Mouse (Mus musculus) intestine, postnatal 0 days (tissue): ENCODE measurements around the gene Rgs5. TPM values are rescaled to one million over a fixed set of nuclear protein-coding genes. Genes with fewer than 3 reads are reported as not detected.
A peak's percentile ranks its signal among the peaks of the same experiment; 100 is the strongest.

Experiments used
- ATAC-seq: fragments of 200-750 bp; cut with Nextera tagmentation; 2 replicates; pipeline ENCODE4 v1.8.0; 2017; ENCODE audit warnings: mild to moderate bottlenecking, moderate TSS enrichment, moderate library complexity
- H3K27ac ChIP-seq: fragments of 300-500 bp; sonication (generic); 2 replicates; pipeline ENCODE4 v1.5.1; 2014; ENCODE audit warnings: mild to moderate bottlenecking, low read depth, low read length, moderate library complexity
- H3K27me3 ChIP-seq: fragments of 300-500 bp; sonication (generic); replicated peaks from 2 replicates; pipeline ENCODE4 v1.6.1; 2014; ENCODE audit warnings: low read length, mixed read lengths; ENCODE audit not compliant: control insufficient read depth, insufficient read depth
- H3K36me3 ChIP-seq: fragments of 300-500 bp; sonication (generic); 2 replicates; pipeline ENCODE4 v1.6.1; 2014; ENCODE audit warnings: mild to moderate bottlenecking, moderate library complexity; ENCODE audit not compliant: control insufficient read depth, insufficient read depth
- H3K4me1 ChIP-seq: fragments of 300-500 bp; sonication (generic); replicated peaks from 2 replicates; pipeline ENCODE4 v1.6.1; 2014; ENCODE audit warnings: antibody characterized with exemption, low read length, mixed read lengths; ENCODE audit not compliant: control insufficient read depth, insufficient read depth
- H3K4me2 ChIP-seq: fragments of 300-500 bp; sonication (generic); replicated peaks from 2 replicates; pipeline ENCODE4 v1.6.1; 2014; ENCODE audit warnings: low read depth, mild to moderate bottlenecking, moderate library complexity
- H3K4me3 ChIP-seq: fragments of 300-500 bp; sonication (generic); 2 replicates; pipeline ENCODE4 v1.5.1; 2014; ENCODE audit warnings: low read depth, low read length
- H3K9ac ChIP-seq: fragments of 300-500 bp; sonication (generic); 2 replicates; pipeline ENCODE4 v1.6.1; 2014; ENCODE audit warnings: mild to moderate bottlenecking, low read depth, low read length
- H3K9me3 ChIP-seq: fragments of 300-500 bp; sonication (generic); 2 replicates; pipeline ENCODE4 v1.6.1; 2016; ENCODE audit warnings: mixed run types; ENCODE audit not compliant: control insufficient read depth
- CTCF ChIP-seq: sonication (generic); IDR thresholded peaks from 2 replicates; pipeline ENCODE4 v1.5.1; 2016; ENCODE audit warnings: low read depth, mild to moderate bottlenecking, control low read depth, antibody characterized with exemption, moderate library complexity
- WGBS: fragments of 180-500 bp; shearing (Covaris S2); extraction: QIAGEN DNeasy Blood & Tissue Kit; methylation state at CpG from one replicate; pipeline ENCODE4 v1.1.7; 2014; 5-methylcytosine and 5-hydroxymethylcytosine counted together
- polyA plus RNA-seq: library from polyadenylated mRNA; unstranded; fragments of >200 nt; fragmentation: Nextera tagmentation; extraction: Ambion mirVana; gene quantifications from 2 replicates; pipeline ENCODE4 v1.2.1, GENCODE M21; 2015

Rgs5 gene
- 21.1 and 23.7 TPM in 2 replicates for polyA plus RNA-seq

DNA sequence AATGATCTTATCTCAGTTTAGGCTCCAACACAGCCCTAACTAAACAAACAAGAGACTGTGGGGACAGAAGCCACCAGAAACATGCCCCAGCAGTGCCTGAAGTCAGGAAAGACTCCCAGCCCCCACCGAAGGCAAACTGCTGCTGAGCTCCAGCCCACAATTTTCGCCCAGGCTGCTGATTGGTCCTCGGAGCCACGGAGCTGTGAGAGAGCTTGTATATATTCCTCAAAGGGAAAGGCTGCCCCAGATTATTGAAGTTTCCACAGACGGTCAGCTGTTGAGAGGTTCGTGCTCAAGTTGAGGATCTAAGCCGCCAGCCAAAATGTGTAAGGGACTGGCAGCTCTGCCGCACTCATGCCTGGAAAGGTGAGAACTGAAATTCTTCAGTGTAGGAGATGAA, at the start of gene Rgs5:
TSS of gene Rgs5 (plus strand) at position 246 of the 400 bp plus-strand sequence.
- Histone ChIP-seq H3K36me3 (no peaks in the 10 kb centered on the region), H3K4me1 (no peaks in the 10 kb centered on the region; the same call in 1 of the 2 replicates), H3K4me3 (peak within 1 kb of the TSS; percentile 26), H3K9ac (0 out of 2 replicates have a peak within 1 kb of the TSS, but pooled peaks have one; percentile 27), H3K9me3 (no peaks in the 10 kb centered on the region), H3K27me3 (no peaks in the 10 kb centered on the region), H3K4me2 (peak within 1 kb of the TSS; percentile 52), H3K27ac (no peak within 1 kb of the TSS)
- no peak for TF ChIP-seq CTCF
- 7% methylated on average over 8 of the region's 8 CpGs for WGBS
- ATAC-seq = no peak

DNA sequence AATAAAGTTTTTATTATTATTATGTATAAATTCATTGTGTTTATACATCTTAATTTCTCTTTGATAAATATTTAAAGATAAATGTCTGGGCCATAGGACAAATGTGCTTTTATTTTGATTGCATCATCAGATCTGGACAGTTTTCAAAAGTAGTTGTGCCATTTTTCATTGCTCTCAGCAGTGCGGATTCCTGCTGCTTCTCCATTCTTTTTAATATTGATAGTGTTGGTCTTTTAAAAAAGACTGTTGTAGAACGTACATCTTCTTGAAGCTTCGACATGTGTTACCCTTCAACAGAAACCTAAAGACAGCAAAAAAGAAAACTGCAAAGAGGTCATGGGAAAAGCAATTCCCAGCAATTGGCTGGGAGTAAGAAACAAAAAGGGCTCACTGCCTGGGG, 49.1 kb upstream of the Rgs5 start:
- Histone ChIP-seq H3K4me3 (no peak overlapping the region), H3K9me3 (no peaks in the 10 kb centered on the region), H3K4me2 (no peak overlapping the region), H3K27me3 (no peaks in the 10 kb centered on the region), H3K27ac (no peak overlapping the region), H3K36me3 (no peaks in the 10 kb centered on the region), H3K9ac (no peak overlapping the region), H3K4me1 (no peaks in the 10 kb centered on the region)
- WGBS = 55% methylated on average over 3 of the region's 3 CpGs
- ATAC-seq = no peak
- TF ChIP-seq CTCF = no peak

DNA sequence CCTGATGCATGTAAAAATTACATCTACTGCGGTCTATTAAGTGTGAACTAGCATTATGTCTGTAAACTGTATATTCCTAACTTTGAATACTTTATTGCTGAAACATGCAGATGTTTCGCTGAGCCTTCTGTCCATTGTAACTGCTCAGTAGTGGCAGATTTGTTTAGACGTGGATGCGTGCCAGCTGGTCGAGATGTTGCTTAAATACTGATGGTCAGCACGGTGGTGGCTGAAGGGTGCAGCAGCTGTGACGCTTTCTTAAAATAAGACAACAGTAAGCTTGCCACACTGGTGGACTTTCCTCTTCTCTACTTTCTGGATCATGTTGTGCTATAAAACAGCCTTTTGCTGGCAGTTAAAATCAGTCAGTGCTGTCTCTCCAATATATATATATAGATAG, 25.6 kb upstream of the Rgs5 start:
- ATAC-seq = no peak
- Histone ChIP-seq H3K4me1 (no peaks in the 10 kb centered on the region), H3K4me3 (no peak overlapping the region), H3K36me3 (no peaks in the 10 kb centered on the region), H3K9ac (no peak overlapping the region), H3K27me3 (no peaks in the 10 kb centered on the region), H3K9me3 (no peaks in the 10 kb centered on the region), H3K27ac (no peak overlapping the region), H3K4me2 (no peak overlapping the region)
- 62% methylated on average over 7 of the region's 7 CpGs for WGBS
- no peak for TF ChIP-seq CTCF

DNA sequence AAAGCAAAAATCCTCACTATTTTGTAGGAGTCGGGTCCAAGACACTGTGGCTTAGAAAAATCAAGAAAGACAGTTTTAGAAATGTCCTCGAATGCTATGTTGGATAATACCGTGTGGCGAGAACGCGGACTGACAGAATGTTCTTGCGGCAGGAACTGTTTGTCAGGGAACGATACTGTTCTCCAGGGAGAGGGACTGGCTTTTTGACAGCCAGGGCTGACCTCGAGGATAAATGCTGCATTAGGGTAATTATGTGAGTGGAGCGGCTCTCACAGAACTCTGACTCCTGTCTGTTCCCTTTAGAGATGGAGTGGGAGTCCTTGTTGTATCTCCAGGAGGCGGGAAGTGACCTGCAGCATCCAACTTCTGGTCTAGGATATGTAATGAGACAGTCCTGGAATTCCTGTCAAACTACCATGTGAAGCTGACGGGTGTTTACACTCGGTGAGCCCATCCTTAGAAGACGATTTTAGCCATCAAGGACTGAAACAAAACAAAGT, 18.0 kb upstream of the Rgs5 start:
- Histone ChIP-seq H3K27ac (no peak overlapping the region), H3K27me3 (no peaks in the 10 kb centered on the region), H3K4me1 (no peaks in the 10 kb centered on the region), H3K9ac (no peak overlapping the region), H3K4me2 (no peak overlapping the region), H3K36me3 (no peaks in the 10 kb centered on the region), H3K4me3 (no peak overlapping the region), H3K9me3 (no peaks in the 10 kb centered on the region)
- no peak for ATAC-seq
- no peak for TF ChIP-seq CTCF
- 61% methylated on average over 14 of the region's 14 CpGs for whole genome bisulfite sequencing

DNA sequence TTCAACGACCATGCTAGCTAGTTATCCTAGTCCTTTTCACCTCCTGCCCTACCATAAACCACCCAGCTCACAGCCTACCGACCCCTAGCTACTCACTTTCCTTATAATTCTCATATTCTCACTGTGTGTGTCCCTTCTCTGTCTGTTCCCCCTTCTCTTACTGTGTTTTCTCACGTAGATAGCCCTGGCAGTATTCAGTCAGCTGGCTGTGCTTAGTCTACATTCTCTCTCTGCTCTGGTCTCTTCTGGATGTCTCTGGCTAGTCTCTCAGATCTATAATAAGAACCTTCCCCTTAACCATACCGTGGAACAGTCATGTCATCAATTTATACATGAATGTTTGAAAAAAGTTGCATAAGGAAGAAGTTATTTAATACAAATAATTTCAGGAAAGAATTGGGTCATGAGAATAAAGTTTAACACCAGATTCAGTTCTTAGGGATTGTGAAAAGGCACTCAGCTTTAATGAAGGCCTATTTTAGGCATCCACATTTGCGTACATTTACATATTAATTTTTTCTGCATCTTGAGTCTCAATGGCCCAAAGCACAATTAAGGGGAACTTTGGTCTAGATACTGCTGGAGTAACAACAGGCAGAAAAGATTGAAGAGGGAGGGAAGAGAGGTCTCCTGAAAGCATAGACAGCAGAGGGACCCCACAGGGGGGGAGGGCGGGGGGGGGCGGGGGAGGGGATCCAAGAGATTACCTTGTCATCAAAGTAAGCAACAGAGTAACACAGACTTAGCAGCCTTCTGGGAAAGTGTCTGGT, 10.2 kb upstream of the Rgs5 start:
- no peak overlapping the region for H3K9ac ChIP-seq
- WGBS = 73% methylated on average over 7 of the region's 7 CpGs
- no peaks in the 10 kb centered on the region for H3K4me1 ChIP-seq
- no peaks in the 10 kb centered on the region for H3K9me3 ChIP-seq
- H3K36me3 ChIP-seq = no peaks in the 10 kb centered on the region
- H3K4me2 ChIP-seq = no peak overlapping the region
- H3K27ac ChIP-seq = no peak overlapping the region
- no peak for TF ChIP-seq CTCF
- H3K4me3 ChIP-seq = no peak overlapping the region
- no peak for ATAC-seq
- H3K27me3 ChIP-seq = no peaks in the 10 kb centered on the region

DNA sequence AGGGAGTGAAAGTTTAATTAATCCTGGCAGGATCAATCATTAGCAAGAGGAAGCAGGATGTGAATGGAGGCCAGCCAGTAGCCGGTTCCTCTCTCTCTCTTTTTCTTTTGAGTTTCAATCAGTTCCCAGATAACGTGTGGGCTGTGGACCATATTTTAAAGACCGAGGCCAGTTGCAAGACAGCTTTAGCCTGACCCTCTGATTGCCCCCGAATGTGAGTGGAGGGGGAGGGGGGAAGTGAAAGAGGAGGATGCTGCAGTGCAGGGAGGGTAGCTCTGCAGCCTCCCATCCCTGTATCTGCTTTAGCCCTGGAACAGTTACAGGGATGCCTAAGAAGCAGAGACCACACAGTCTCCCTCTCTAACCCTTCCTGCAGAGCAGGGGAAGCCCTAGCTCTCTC, 4.2 kb downstream of the Rgs5 start:
- no peaks in the 10 kb centered on the region for H3K9me3 ChIP-seq
- H3K27ac ChIP-seq = no peak overlapping the region
- WGBS = 15% methylated on average over 4 of the region's 4 CpGs
- ATAC-seq = no peak
- H3K4me1 ChIP-seq = no peaks in the 10 kb centered on the region; the same call in 1 of the 2 replicates
- no peak overlapping the region for H3K9ac ChIP-seq
- no peak for TF ChIP-seq CTCF
- H3K4me2 ChIP-seq = no peak overlapping the region
- H3K36me3 ChIP-seq = no peaks in the 10 kb centered on the region
- no peak overlapping the region for H3K4me3 ChIP-seq
- H3K27me3 ChIP-seq = no peaks in the 10 kb centered on the region
